ENCODE assay signal across 16 mouse cellular contexts in genomic region chr14:11405661-11406060, GRCm38 (mm10).
"Had no signal": no experiment of that assay in that cellular context is flagged by ENCODE, and none has a peak within 500 bp of the region (broad histone marks: within the 10 kb centered on the region; RNA-seq: fewer than 3 reads in every experiment).

No protein-coding gene starts in this region.

- H3K4me1 ChIP-seq: intestine, embryonic 15.5 days; limb, embryonic 15.5 days; liver, embryonic 12.5 days; midbrain, embryonic 15.5 days; neural tube, embryonic 13.5 days had no signal

- H3K9me3 ChIP-seq: intestine, embryonic 15.5 days; limb, embryonic 15.5 days; liver, embryonic 12.5 days; midbrain, embryonic 15.5 days; neural tube, embryonic 13.5 days had no signal

- H3K4me2 ChIP-seq: intestine, embryonic 15.5 days; limb, embryonic 15.5 days; liver, embryonic 12.5 days; lung, embryonic 14.5 days; midbrain, embryonic 11.5 days; midbrain, embryonic 15.5 days; neural tube, embryonic 13.5 days had no signal

- H3K27ac ChIP-seq: intestine, embryonic 15.5 days; kidney, postnatal 0 days; limb, embryonic 15.5 days; liver, embryonic 12.5 days; midbrain, embryonic 15.5 days; neural tube, embryonic 13.5 days had no signal

- H3K36me3 ChIP-seq: intestine, embryonic 15.5 days; limb, embryonic 15.5 days; liver, embryonic 12.5 days; midbrain, embryonic 15.5 days; neural tube, embryonic 13.5 days had no signal

- H3K27me3 ChIP-seq: intestine, embryonic 15.5 days; limb, embryonic 15.5 days; liver, embryonic 12.5 days; midbrain, embryonic 15.5 days; neural tube, embryonic 13.5 days had no signal

- ATAC-seq: intestine, embryonic 15.5 days; liver, embryonic 12.5 days; midbrain, embryonic 15.5 days had no signal

- H3K9ac ChIP-seq: intestine, embryonic 15.5 days; limb, embryonic 15.5 days; liver, embryonic 12.5 days; lung, embryonic 14.5 days; midbrain, embryonic 15.5 days; neural tube, embryonic 13.5 days had no signal

- DNase-seq: layer of hippocampus, postnatal 36 days; lung, embryonic 14.5 days; lung, postnatal 10 days; lung, postnatal 4 days; retina, postnatal 1 day; right cerebral cortex, postnatal 4 days; spleen, adult 18-20 months; thymus, adult 18-20 months; thymus, postnatal 36 days had no signal

- H3K4me3 ChIP-seq: intestine, embryonic 15.5 days; limb, embryonic 15.5 days; liver, embryonic 12.5 days; midbrain, embryonic 15.5 days; neural tube, embryonic 13.5 days had no signal
